ENCODE assay signal across 11 mouse cellular contexts in genomic region chr13:120096241-120096937, GRCm38 (mm10). TPM values are rescaled to one million over a fixed set of nuclear protein-coding genes. Genes with fewer than 3 reads are reported as not detected.
DNase-seq lines count a peak whose midpoint lies in the region; ATAC-seq and TF ChIP-seq lines count a peak whose summit lies in the region.
"Not testable (repeated sequence)": the region's sequence is repeated elsewhere in the genome, so short reads cannot be mapped to it uniquely, and the experiment has no call there.
"Had no signal": no experiment of that assay in that cellular context is flagged by ENCODE, and none has a peak within 500 bp of the region (broad histone marks: within the 10 kb centered on the region; RNA-seq: fewer than 3 reads in every experiment).

No protein-coding gene starts in this region.

- DNase-seq in embryonic facial prominence, embryonic 10.5 days (ENCODE audit: low spot score), result peak; percentile 24
- DNase-seq in gastrocnemius, adult 2 months; midbrain, postnatal 0 days (ENCODE audit: low spot score): not testable (repeated sequence)
- DNase-seq in kidney, postnatal 10 days, result peak; percentile 6
- DNase-seq in lung, embryonic 14.5 days, result peak; percentile 20

- under 1% methylated on average over 26 of the region's 38 CpGs for WGBS in embryonic facial prominence, embryonic 10.5 days
- WGBS in hindbrain, embryonic 13.5 days, result under 1% methylated on average over 24 of the region's 38 CpGs
- under 1% methylated on average over 24 of the region's 38 CpGs for WGBS in lung, embryonic 14.5 days
- WGBS in midbrain, postnatal 0 days, result under 1% methylated on average over 26 of the region's 38 CpGs
- WGBS in stomach, embryonic 14.5 days, result under 1% methylated on average over 24 of the region's 38 CpGs

- not testable (repeated sequence) for H3K4me1 ChIP-seq in E14TG2a.4 (replicated peaks; ENCODE audit: low read depth, low read length); embryonic facial prominence, embryonic 10.5 days; hindbrain, embryonic 13.5 days (replicated peaks); lung, embryonic 14.5 days (ENCODE audit: insufficient read depth); midbrain, postnatal 0 days (ENCODE audit: insufficient read depth, low read length); stomach, embryonic 14.5 days (ENCODE audit: control insufficient read depth, insufficient read depth, low read length)

- not testable (repeated sequence) for TF ChIP-seq CTCF in E14TG2a.4 (conservative IDR thresholded peaks at IDR 0.05; ENCODE audit: low read length); gastrocnemius, adult 2 months (IDR thresholded peaks at IDR 0.05); lung, embryonic 14.5 days (IDR thresholded peaks at IDR 0.05; ENCODE audit: low read depth); midbrain, postnatal 0 days (IDR thresholded peaks at IDR 0.05)

- not testable (repeated sequence) for H3K27me3 ChIP-seq in E14TG2a.4 (ENCODE audit: insufficient read depth, low read length); embryonic facial prominence, embryonic 10.5 days (replicated peaks; ENCODE audit: low read depth, poor library complexity, severe bottlenecking); hindbrain, embryonic 13.5 days; lung, embryonic 14.5 days (ENCODE audit: insufficient read depth, low read length); midbrain, postnatal 0 days (ENCODE audit: insufficient read depth, low read length); stomach, embryonic 14.5 days (ENCODE audit: control insufficient read depth, insufficient read depth, low read length)

- intact Hi-C loops in gastrocnemius, adult 2 months (cut with DNase I), result not testable (repeated sequence)

- peak overlapping the region; percentile 43; the same call in 1 of the 2 replicates for H3K4me3 ChIP-seq in E14TG2a.4 (replicated peaks; ENCODE audit: low read length)
- not testable (repeated sequence) for H3K4me3 ChIP-seq in embryonic facial prominence, embryonic 10.5 days; hindbrain, embryonic 13.5 days; midbrain, postnatal 0 days (ENCODE audit: low read depth, low read length); stomach, embryonic 14.5 days (ENCODE audit: low read depth, low read length)
- H3K4me3 ChIP-seq in gastrocnemius, adult 2 months, result peak overlapping the region; percentile 63
- 0 out of 2 replicates have a peak overlapping the region, but pooled peaks have one; percentile 11 for H3K4me3 ChIP-seq in lung, embryonic 14.5 days (ENCODE audit: low read depth, low read length)

- H3K27ac ChIP-seq in embryonic facial prominence, embryonic 10.5 days (replicated peaks); gastrocnemius, adult 2 months; hindbrain, embryonic 13.5 days; lung, embryonic 14.5 days (ENCODE audit: low read depth); midbrain, postnatal 0 days (ENCODE audit: low read depth, low read length); stomach, embryonic 14.5 days (ENCODE audit: low read length): not testable (repeated sequence)

- 0 out of 2 replicates have a peak, but pooled peaks have one; percentile 50 for ATAC-seq in hindbrain, embryonic 13.5 days (ENCODE audit: low FRiP score)
- ATAC-seq in lung, embryonic 14.5 days (ENCODE audit: insufficient read depth), result peak; percentile 86; the same call in 1 of the 2 replicates
- ATAC-seq in midbrain, postnatal 0 days (ENCODE audit: low FRiP score), result 0 out of 2 replicates have a peak, but pooled peaks have one; percentile 35
- ATAC-seq in stomach, embryonic 14.5 days (ENCODE audit: insufficient number of reproducible peaks, insufficient read depth, low FRiP score, low read depth), result peak; percentile 77

- H3K36me3 ChIP-seq in E14TG2a.4 (ENCODE audit: insufficient read depth, low read length); embryonic facial prominence, embryonic 10.5 days (replicated peaks); hindbrain, embryonic 13.5 days; lung, embryonic 14.5 days (ENCODE audit: insufficient read depth); midbrain, postnatal 0 days (ENCODE audit: insufficient read depth, low read length); stomach, embryonic 14.5 days (ENCODE audit: control insufficient read depth, insufficient read depth, low read length): not testable (repeated sequence)

- H3K9me3 ChIP-seq in E14TG2a.4 (ENCODE audit: low read length); embryonic facial prominence, embryonic 10.5 days; hindbrain, embryonic 13.5 days; lung, embryonic 14.5 days (ENCODE audit: low read depth, low read length); midbrain, postnatal 0 days (ENCODE audit: low read length); stomach, embryonic 14.5 days (ENCODE audit: control insufficient read depth, low read depth, low read length): not testable (repeated sequence)

- H3K9ac ChIP-seq in hindbrain, embryonic 13.5 days; lung, embryonic 14.5 days; midbrain, postnatal 0 days (replicated peaks; ENCODE audit: low read length, poor library complexity, severe bottlenecking); stomach, embryonic 14.5 days (replicated peaks; ENCODE audit: low read depth, low read length): not testable (repeated sequence)

- H3K4me2 ChIP-seq in hindbrain, embryonic 13.5 days; midbrain, postnatal 0 days (ENCODE audit: low read depth, low read length, poor library complexity, severe bottlenecking); stomach, embryonic 14.5 days (replicated peaks; ENCODE audit: low read depth, low read length): not testable (repeated sequence)
- peak overlapping the region; percentile 45 for H3K4me2 ChIP-seq in lung, embryonic 14.5 days

RNA-seq across cellular contexts. Expression of gene Gm20767, which starts 43.7 kb away (rescaled TPM):
- not detected in 2 replicates for polyA plus RNA-seq in embryonic facial prominence, embryonic 10.5 days (2016; fragmentation: Nextera tagmentation; extraction: Ambion mirVana)
- total RNA-seq in gastrocnemius, adult 2 months (2021), result not detected
- polyA plus RNA-seq in hindbrain, embryonic 13.5 days (2015; fragmentation: Nextera tagmentation; extraction: Ambion mirVana), result not detected in 2 replicates
- polyA plus RNA-seq in lung, embryonic 14.5 days (2014; fragmentation: Nextera tagmentation; extraction: Ambion mirVana), result not detected in 2 replicates
- total RNA-seq in midbrain, postnatal 0 days (2014; rRNA removed), result not detected in 2 replicates
- polyA plus RNA-seq in midbrain, postnatal 0 days (2015; fragmentation: Nextera tagmentation; extraction: Ambion mirVana), result not detected in 2 replicates
- not detected in 2 replicates for polyA plus RNA-seq in stomach, embryonic 14.5 days (2014; fragmentation: Nextera tagmentation; extraction: Ambion mirVana)
- total RNA-seq: gastrocnemius, postnatal 25 days; left cerebral cortex, adult 18-20 months had no signal

RNA-seq across cellular contexts. Expression of gene Gm21188, which starts 44.4 kb away (rescaled TPM):
- polyA plus RNA-seq in embryonic facial prominence, embryonic 10.5 days (2016; fragmentation: Nextera tagmentation; extraction: Ambion mirVana), result not detected in 2 replicates
- under 1 TPM; 0.13 to 0.22 TPM for total RNA-seq in gastrocnemius, adult 2 months (2021)
- polyA plus RNA-seq in hindbrain, embryonic 13.5 days (2015; fragmentation: Nextera tagmentation; extraction: Ambion mirVana), result not detected in 2 replicates
- polyA plus RNA-seq in lung, embryonic 14.5 days (2014; fragmentation: Nextera tagmentation; extraction: Ambion mirVana), result not detected in 2 replicates
- total RNA-seq in midbrain, postnatal 0 days (2014; rRNA removed), result not detected in 2 replicates
- not detected in 2 replicates for polyA plus RNA-seq in midbrain, postnatal 0 days (2015; fragmentation: Nextera tagmentation; extraction: Ambion mirVana)
- polyA plus RNA-seq in stomach, embryonic 14.5 days (2014; fragmentation: Nextera tagmentation; extraction: Ambion mirVana), result not detected in 2 replicates
- polyA plus RNA-seq: C2C12 had no signal

Comparison
In these comparisons a context has a peak if more than half of its experiments do, and no peak if none do; other contexts are left out.
1. ATAC-seq: peak in every context shown above with its lines; median percentile 86 in lung, embryonic 14.5 days; 77 in stomach, embryonic 14.5 days; 50 in hindbrain, embryonic 13.5 days; 35 in midbrain, postnatal 0 days.